Mouse (Mus musculus) midbrain, postnatal 0 days (tissue): ENCODE data around the gene Pard3b. TPM values are rescaled to one million over a fixed set of nuclear protein-coding genes. Genes with fewer than 3 reads are reported as not detected.

Experiments used
- ATAC-seq: fragments of 200-750 bp; cut with Nextera tagmentation; 2 replicates; pipeline ENCODE4 v1.8.0; 2017; ENCODE audit warnings: moderate number of reproducible peaks, mild to moderate bottlenecking, moderate TSS enrichment, moderate library complexity; ENCODE audit not compliant: low FRiP score
- DNase-seq: peaks from one replicate; pipeline ENCODE4 v3.0.0-alpha.2; 2015; ENCODE audit warnings: low spot score
- H3K27ac ChIP-seq: fragments of 300-500 bp; sonication (generic); 2 replicates; pipeline ENCODE4 v1.5.1; 2014; ENCODE audit warnings: low read depth, mild to moderate bottlenecking, low read length, mixed read lengths
- H3K27me3 ChIP-seq: fragments of 300-500 bp; sonication (generic); 2 replicates; pipeline ENCODE4 v1.6.1; 2014; ENCODE audit warnings: low read length, control low read depth, mixed read lengths; ENCODE audit not compliant: insufficient read depth
- H3K36me3 ChIP-seq: fragments of 300-500 bp; sonication (generic); 2 replicates; pipeline ENCODE4 v1.6.1; 2014; ENCODE audit warnings: low read length, control low read depth, mixed read lengths; ENCODE audit not compliant: insufficient read depth
- H3K4me1 ChIP-seq: fragments of 300-500 bp; sonication (generic); 2 replicates; pipeline ENCODE4 v1.6.1; 2014; ENCODE audit warnings: mild to moderate bottlenecking, control low read depth, antibody characterized with exemption, low read length, mixed read lengths; ENCODE audit not compliant: insufficient read depth
- H3K4me2 ChIP-seq: fragments of 300-500 bp; sonication (generic); 2 replicates; pipeline ENCODE4 v1.6.1; 2014; ENCODE audit warnings: low read depth, mild to moderate bottlenecking, low read length, mixed read lengths; ENCODE audit not compliant: poor library complexity, severe bottlenecking
- H3K4me3 ChIP-seq: fragments of 300-500 bp; sonication (generic); 2 replicates; pipeline ENCODE4 v1.5.1; 2014; ENCODE audit warnings: low read depth, mild to moderate bottlenecking, low read length, moderate library complexity
- H3K9ac ChIP-seq: fragments of 300-500 bp; sonication (generic); replicated peaks from 2 replicates; pipeline ENCODE4 v1.6.1; 2014; ENCODE audit warnings: mild to moderate bottlenecking, low read length, moderate library complexity, mixed read lengths; ENCODE audit not compliant: poor library complexity, severe bottlenecking
- H3K9me3 ChIP-seq: fragments of 300-500 bp; sonication (generic); 2 replicates; pipeline ENCODE4 v1.6.1; 2016; ENCODE audit warnings: low read length, control low read depth
- CTCF ChIP-seq: IDR thresholded peaks from 2 replicates; pipeline ENCODE4 v1.5.1; 2016; ENCODE audit warnings: antibody characterized with exemption, mild to moderate bottlenecking
- WGBS: fragments of 180-500 bp; shearing (Covaris S2); extraction: QIAGEN DNeasy Blood & Tissue Kit; methylation state at CpG from one replicate; pipeline ENCODE4 v1.1.7; 2014; 5-methylcytosine and 5-hydroxymethylcytosine counted together
- polyA plus RNA-seq: library from polyadenylated mRNA; unstranded; fragments of >200 nt; fragmentation: Nextera tagmentation; extraction: Ambion mirVana; gene quantifications from 2 replicates; pipeline ENCODE4 v1.2.1, GENCODE M21; 2015
- total RNA-seq: library from RNA; depleted of rRNA; stranded (reverse); fragments of >200 nt; gene quantifications from 2 replicates; pipeline ENCODE4 v1.2.3, GENCODE M21; 2014

Gene Pard3b
- total and polyA plus RNA-seq, 2 experiments from 2014 or later: 5.3 to 7.0 TPM

GRCm38 (mm10) chr1:61729654-61730053 is 91.0 kb downstream of the Pard3b start:
- TF ChIP-seq CTCF: no peak
- no peaks in the 10 kb centered on the region for H3K27me3 ChIP-seq
- ATAC-seq: no peak
- H3K4me2 ChIP-seq: no peak overlapping the region
- 83% methylated on average over 4 of the region's 4 CpGs for WGBS
- no peaks in the 10 kb centered on the region for H3K4me1 ChIP-seq
- DNase-seq: no peak
- H3K27ac ChIP-seq: no peak overlapping the region
- no peaks in the 10 kb centered on the region for H3K9me3 ChIP-seq
- H3K36me3 ChIP-seq: no peaks in the 10 kb centered on the region
- H3K9ac ChIP-seq: no peak overlapping the region
- H3K4me3 ChIP-seq: no peak overlapping the region

DNA sequence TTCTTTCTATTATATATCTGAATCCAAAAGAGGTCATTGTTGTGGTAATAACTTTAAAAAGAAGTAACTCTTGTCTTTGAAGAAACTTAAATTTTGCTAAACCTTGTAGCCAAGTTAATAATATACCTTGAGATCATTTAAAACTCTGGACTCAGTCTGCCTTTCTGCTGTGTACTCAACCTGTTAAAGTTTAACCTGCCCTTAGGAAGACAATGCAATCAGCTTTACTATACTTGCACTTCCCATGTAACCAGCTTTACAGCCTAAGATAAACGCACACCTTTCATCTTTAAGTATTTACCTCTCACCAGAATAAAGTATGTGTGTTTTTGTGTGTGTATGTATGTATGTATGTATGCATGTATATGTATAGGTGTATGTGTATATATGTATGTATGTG is 97.9 kb downstream of the Pard3b start:
- no peak overlapping the region for H3K4me2 ChIP-seq
- H3K9ac ChIP-seq: no peak overlapping the region
- H3K4me1 ChIP-seq: no peaks in the 10 kb centered on the region
- H3K27me3 ChIP-seq: no peaks in the 10 kb centered on the region
- no peaks in the 10 kb centered on the region for H3K9me3 ChIP-seq
- WGBS: 90% methylated on average over 1 of the region's 1 CpGs
- no peak for ATAC-seq
- no peak for DNase-seq
- H3K4me3 ChIP-seq: no peak overlapping the region
- no peak overlapping the region for H3K27ac ChIP-seq
- no peak for TF ChIP-seq CTCF
- H3K36me3 ChIP-seq: no peaks in the 10 kb centered on the region

GRCm38 (mm10) chr1:61742831-61743230 is 104.2 kb downstream of the Pard3b start:
- Histone ChIP-seq H3K9me3 (no peaks in the 10 kb centered on the region), H3K4me1 (no peaks in the 10 kb centered on the region), H3K4me2 (no peak overlapping the region), H3K4me3 (no peak overlapping the region), H3K36me3 (no peaks in the 10 kb centered on the region), H3K27me3 (no peaks in the 10 kb centered on the region), H3K27ac (no peak overlapping the region), H3K9ac (no peak overlapping the region)
- DNase-seq: no peak
- no peak for ATAC-seq
- no peak for TF ChIP-seq CTCF

DNA sequence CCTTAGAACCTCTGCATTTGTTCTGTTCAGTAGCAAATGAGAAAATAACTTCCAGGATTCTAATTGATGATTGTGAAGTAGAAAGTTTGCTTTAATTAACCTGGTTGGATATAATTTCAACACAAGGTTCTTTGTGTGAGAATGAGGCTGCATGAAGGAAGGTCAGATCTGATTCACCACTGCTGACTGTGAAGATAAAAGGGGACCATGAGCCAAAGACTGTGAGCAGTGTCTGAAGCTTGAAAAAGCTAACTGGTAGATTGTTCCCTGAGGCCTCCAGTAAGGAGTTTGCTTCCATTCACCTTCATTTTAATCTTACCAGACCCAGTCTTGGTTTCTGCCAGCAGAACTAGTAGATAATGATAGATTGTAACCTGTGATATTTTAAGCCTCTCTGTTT is 108.9 kb downstream of the Pard3b start:
- H3K9me3 ChIP-seq: no peaks in the 10 kb centered on the region
- no peak overlapping the region for H3K27ac ChIP-seq
- TF ChIP-seq CTCF: no peak
- ATAC-seq (no peak), DNase-seq (no peak)
- H3K36me3 ChIP-seq: no peaks in the 10 kb centered on the region
- H3K9ac ChIP-seq: no peak overlapping the region
- no peak overlapping the region for H3K4me2 ChIP-seq
- no peaks in the 10 kb centered on the region for H3K4me1 ChIP-seq
- no peaks in the 10 kb centered on the region for H3K27me3 ChIP-seq
- no peak overlapping the region for H3K4me3 ChIP-seq

GRCm38 (mm10) chr1:61751008-61751407 is 112.4 kb downstream of the Pard3b start:
- Histone ChIP-seq H3K9ac (no peak overlapping the region), H3K27me3 (no peaks in the 10 kb centered on the region), H3K4me2 (no peak overlapping the region), H3K4me3 (no peak overlapping the region), H3K27ac (no peak overlapping the region), H3K9me3 (no peaks in the 10 kb centered on the region), H3K4me1 (no peaks in the 10 kb centered on the region), H3K36me3 (no peaks in the 10 kb centered on the region)
- 96% methylated on average over 1 of the region's 1 CpGs for WGBS
- no peak for DNase-seq
- TF ChIP-seq CTCF: no peak
- no peak for ATAC-seq

DNA sequence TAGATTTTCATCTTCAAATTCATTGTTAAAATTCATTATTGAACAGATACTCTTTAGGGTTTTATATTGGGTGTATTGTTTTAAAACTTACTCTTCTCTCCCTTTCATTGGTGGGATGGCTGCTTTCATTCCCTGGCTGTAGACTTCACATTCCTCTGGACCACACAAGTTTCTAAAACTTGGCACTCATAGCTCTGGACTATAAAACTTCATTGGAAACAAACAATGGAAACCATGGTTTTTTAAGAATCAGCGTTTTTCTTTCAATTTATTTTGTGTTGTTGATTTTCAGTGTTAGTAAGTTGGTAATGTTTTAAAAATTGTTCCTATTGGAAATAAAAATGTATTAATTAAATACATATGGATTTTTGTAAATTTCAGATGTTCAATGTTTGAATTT is 118.1 kb downstream of the Pard3b start:
- no peak for ATAC-seq

DNA sequence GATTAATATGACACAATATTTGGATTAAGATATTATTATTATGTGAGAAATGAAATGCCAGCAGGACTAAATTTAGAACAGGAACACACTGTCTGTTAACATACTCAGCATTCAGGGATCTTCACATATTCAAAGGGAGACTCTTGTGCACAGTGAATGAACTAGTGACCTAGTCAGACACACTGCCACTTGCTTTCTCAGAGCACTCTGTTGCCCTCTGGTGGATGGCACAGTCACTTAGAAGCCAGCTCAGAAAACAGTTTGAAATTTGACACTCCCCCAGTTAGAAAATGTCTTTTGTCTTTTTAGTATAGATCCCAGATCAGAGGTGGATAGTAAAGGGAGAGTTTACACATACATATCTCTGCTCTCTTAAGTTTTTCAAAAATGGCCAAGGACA is 132.6 kb downstream of the Pard3b start:
- Histone ChIP-seq H3K27ac (no peak overlapping the region), H3K9me3 (no peaks in the 10 kb centered on the region), H3K36me3 (no peaks in the 10 kb centered on the region), H3K9ac (no peak overlapping the region), H3K4me2 (no peak overlapping the region), H3K4me3 (no peak overlapping the region), H3K4me1 (no peaks in the 10 kb centered on the region), H3K27me3 (no peaks in the 10 kb centered on the region)
- TF ChIP-seq CTCF: peak; percentile 89
- ATAC-seq (no peak), DNase-seq (peak; percentile 80)

More for the DNA sequence above, 118.1 kb downstream of the Pard3b start:
- H3K36me3 ChIP-seq: no peaks in the 10 kb centered on the region
- no peaks in the 10 kb centered on the region for H3K27me3 ChIP-seq
- DNase-seq: no peak
- no peak overlapping the region for H3K4me2 ChIP-seq
- 95% methylated on average over 1 of the region's 1 CpGs for WGBS
- no peaks in the 10 kb centered on the region for H3K9me3 ChIP-seq
- TF ChIP-seq CTCF: no peak
- no peak overlapping the region for H3K9ac ChIP-seq
- no peak overlapping the region for H3K4me3 ChIP-seq
- H3K4me1 ChIP-seq: no peaks in the 10 kb centered on the region
- H3K27ac ChIP-seq: no peak overlapping the region
